Comparison of ENCODE assay signal across 15 mouse cellular contexts in the genomic region with DNA sequence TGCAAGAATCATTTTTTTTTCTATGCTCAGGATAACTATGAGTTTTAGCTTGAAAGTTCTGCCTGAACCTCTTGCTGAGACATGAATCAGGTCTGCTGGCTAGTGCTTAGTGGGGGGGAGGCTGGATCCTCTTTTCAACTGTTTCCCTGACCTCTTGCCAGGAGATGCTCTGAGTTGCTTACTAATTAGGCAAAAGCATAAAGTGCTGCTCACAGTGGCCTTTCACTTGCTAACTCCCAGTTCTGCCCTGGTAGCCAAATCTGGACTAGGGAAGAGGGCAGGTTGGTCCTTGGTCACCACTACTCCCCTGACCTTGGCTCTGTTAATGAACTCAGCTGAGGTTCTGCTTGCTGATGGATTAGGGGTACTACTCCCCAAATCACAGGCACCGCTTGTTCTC. TPM values are rescaled to one million over a fixed set of nuclear protein-coding genes. Genes with fewer than 3 reads are reported as not detected.
DNase-seq lines count a peak whose midpoint lies in the region; ATAC-seq and TF ChIP-seq lines count a peak whose summit lies in the region.
"Had no signal": no experiment of that assay in that cellular context is flagged by ENCODE, and none has a peak within 500 bp of the region (broad histone marks: within the 10 kb centered on the region; RNA-seq: fewer than 3 reads in every experiment).

No protein-coding gene starts in this region.

- peak overlapping the region; percentile 6; the same call in 1 of the 2 replicates for H3K27ac ChIP-seq in left cerebral cortex, adult 2 months
- H3K27ac ChIP-seq in midbrain, embryonic 14.5 days (replicated peaks; ENCODE audit: low read depth, low read length) = no peak overlapping the region
- H3K27ac ChIP-seq: embryonic facial prominence, embryonic 15.5 days; liver, embryonic 12.5 days; stomach, embryonic 15.5 days had no signal

- no peaks in the 10 kb centered on the region for H3K36me3 ChIP-seq in midbrain, embryonic 14.5 days (ENCODE audit: control insufficient read depth, insufficient read depth, low read length)
- H3K36me3 ChIP-seq: embryonic facial prominence, embryonic 15.5 days; G1E; liver, embryonic 12.5 days; stomach, embryonic 15.5 days had no signal

- H3K4me3 ChIP-seq in left cerebral cortex, adult 2 months = no peak overlapping the region
- no peak overlapping the region for H3K4me3 ChIP-seq in midbrain, embryonic 14.5 days (replicated peaks; ENCODE audit: low read depth, low read length)
- H3K4me3 ChIP-seq: embryonic facial prominence, embryonic 15.5 days; liver, embryonic 12.5 days; stomach, embryonic 15.5 days had no signal

- H3K4me2 ChIP-seq in midbrain, embryonic 14.5 days (ENCODE audit: low read length) = no peak overlapping the region
- H3K4me2 ChIP-seq: embryonic facial prominence, embryonic 15.5 days; liver, embryonic 12.5 days; stomach, embryonic 15.5 days had no signal

- H3K4me1 ChIP-seq in midbrain, embryonic 14.5 days (ENCODE audit: control insufficient read depth, insufficient read depth, low read length) = no peaks in the 10 kb centered on the region
- H3K4me1 ChIP-seq: embryonic facial prominence, embryonic 15.5 days; liver, embryonic 12.5 days; stomach, embryonic 15.5 days had no signal

- TF ChIP-seq POLR2A in brain, embryonic 14.5 days (IDR thresholded peaks at IDR 0.05; ENCODE audit: borderline replicate concordance, extremely low read depth, insufficient read depth, insufficient read length, poor library complexity, severe bottlenecking) = no peak

- no peaks in the 10 kb centered on the region for H3K27me3 ChIP-seq in midbrain, embryonic 14.5 days (ENCODE audit: control insufficient read depth, insufficient read depth, low read length)
- H3K27me3 ChIP-seq: embryonic facial prominence, embryonic 15.5 days; liver, embryonic 12.5 days; stomach, embryonic 15.5 days had no signal

- WGBS in midbrain, embryonic 14.5 days = 93% methylated on average over 1 of the region's 1 CpGs

- intact Hi-C loops in left cerebral cortex, adult 2 months (cut with DNase I) = no loop called here

- no peaks in the 10 kb centered on the region for H3K9me3 ChIP-seq in midbrain, embryonic 14.5 days (ENCODE audit: control insufficient read depth, low read length)
- H3K9me3 ChIP-seq: embryonic facial prominence, embryonic 15.5 days; G1E; liver, embryonic 12.5 days; stomach, embryonic 15.5 days had no signal

- no peak for TF ChIP-seq CTCF in left cerebral cortex, adult 2 months (IDR thresholded peaks at IDR 0.05)
- no peak for TF ChIP-seq CTCF in brain, embryonic 14.5 days (IDR thresholded peaks at IDR 0.05; ENCODE audit: borderline replicate concordance, extremely low read depth, insufficient read depth, insufficient read length)

- no peak for DNase-seq in frontal cortex, postnatal 25 days (ENCODE audit: low spot score in 2 of 2)
- peak in 1 of 2 experiments; percentile 13 for DNase-seq in left cerebral cortex, adult 2 months (ENCODE audit: extremely low spot score in 1 of 2, low spot score in 2 of 2)
- DNase-seq in left cerebral cortex, adult 8-10 months (ENCODE audit: low spot score in 2 of 2) = no peak
- DNase-seq in brain, embryonic 14.5 days (ENCODE audit: low read depth) = peak; percentile 44
- peak; percentile 29 for DNase-seq in midbrain, embryonic 14.5 days
- no peak for DNase-seq in testis, postnatal 10 days (ENCODE audit: low spot score)
- DNase-seq in urinary bladder, adult 18-20 months (ENCODE audit: low spot score in 2 of 2) = no peak
- DNase-seq: lung, postnatal 10 days; thymus, postnatal 36 days had no signal

- H3K9ac ChIP-seq in midbrain, embryonic 14.5 days (replicated peaks; ENCODE audit: low read length) = no peak overlapping the region
- H3K9ac ChIP-seq: embryonic facial prominence, embryonic 15.5 days; liver, embryonic 12.5 days; stomach, embryonic 15.5 days had no signal

- peak; percentile 65 for ATAC-seq in frontal cortex, adult (ENCODE audit: low TSS enrichment)
- ATAC-seq in midbrain, embryonic 14.5 days (ENCODE audit: low FRiP score, low TSS enrichment) = no peak
- ATAC-seq: intestine, embryonic 16.5 days; liver, embryonic 12.5 days had no signal

RNA-seq across cellular contexts. Expression of a gene that starts 19.2 kb away (rescaled TPM):
- total RNA-seq in left cerebral cortex, adult 2 months (2021) = 10 to 100 TPM; 38.8 to 39.2 TPM
- total RNA-seq in left cerebral cortex, adult 8-10 months (2022) = 10 to 100 TPM; 38.5 to 47.0 (median 44.6) TPM
- 7.0 and 10.1 TPM in 2 replicates for polyA plus RNA-seq in brain, embryonic 14.5 days (2012; rRNA removed)
- 17.2 and 21.5 TPM in 2 replicates for polyA plus RNA-seq in midbrain, embryonic 14.5 days (2014; fragmentation: Nextera tagmentation; extraction: Ambion mirVana)
- polyA plus RNA-seq: G1E had no signal

Comparison
In these comparisons a context has a peak if more than half of its experiments do, and no peak if none do; other contexts are left out.
1. DNase-seq: peak in brain, embryonic 14.5 days (single experiment) and midbrain, embryonic 14.5 days (single experiment); none in frontal cortex, postnatal 25 days (0 of 2), left cerebral cortex, adult 8-10 months (0 of 2), testis, postnatal 10 days (single experiment) and urinary bladder, adult 18-20 months (0 of 2).